Mouse (Mus musculus) bone marrow, adult 2 months (tissue): ENCODE measurements around the gene Igf2bp1.

Experiments
- CTCF ChIP-seq: fragments of 200-500 bp; IDR thresholded peaks from 2 replicates; pipeline ENCODE4 v1.5.1; 2011; ENCODE audit warnings: low read length, control low read depth; ENCODE audit not compliant: control insufficient read depth, insufficient read depth
- POLR2A ChIP-seq: fragments of 200-500 bp; IDR thresholded peaks from 2 replicates; pipeline ENCODE4 v1.6.1; 2011; ENCODE audit warnings: low read depth, mild to moderate bottlenecking, control low read depth, low read length, borderline replicate concordance; ENCODE audit not compliant: control insufficient read depth

- TF ChIP-seq CTCF: no peak
- TF ChIP-seq POLR2A: no peak
Observed at GRCm38 (mm10) chr11:96038560-96038959, 32.8 kb upstream of the Igf2bp1 start.
